ENCODE assay signal across 8 mouse cellular contexts in the genomic region with DNA sequence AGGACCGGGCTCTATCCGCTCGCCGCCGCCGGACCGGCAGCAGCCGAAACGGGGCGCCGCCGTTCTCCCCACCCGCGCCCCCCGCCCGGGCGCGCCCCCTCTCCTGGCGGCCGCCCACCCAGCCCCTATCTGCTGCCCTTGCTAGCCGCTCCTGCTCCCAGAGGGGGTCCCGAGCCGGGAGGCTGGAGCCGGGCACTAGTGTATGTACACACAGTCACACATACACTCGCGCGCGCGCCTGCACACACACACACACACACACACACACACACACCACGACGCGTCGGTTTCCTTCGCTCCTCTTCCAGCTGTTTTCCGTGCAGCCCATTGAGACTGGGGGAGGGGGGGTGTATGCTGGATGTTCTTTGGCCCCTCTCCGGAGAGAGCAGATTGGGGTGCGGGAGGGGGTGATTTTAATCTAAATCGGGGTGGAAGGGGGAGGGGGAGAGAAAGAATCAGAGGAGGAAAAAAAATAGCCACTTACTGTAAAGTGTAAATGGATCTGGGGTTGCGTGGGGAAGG. TPM values are rescaled to one million over a fixed set of nuclear protein-coding genes. Genes with fewer than 3 reads are reported as not detected.
A peak's percentile ranks its signal among the peaks of the same experiment; 100 is the strongest.
DNase-seq lines count a peak whose midpoint lies in the region; ATAC-seq and TF ChIP-seq lines count a peak whose summit lies in the region.

No protein-coding gene starts in this region.

- peak; percentile 64 to 65 for DNase-seq in cerebellum, adult 2 months
- DNase-seq in cerebellum, adult 11 months, result no peak
- peak; percentile 36 for DNase-seq in c-Kit-positive CD71-positive TER-119-negative erythroid progenitor cells, embryonic 14.5 days (ENCODE audit: low read depth)
- DNase-seq in gastrocnemius, adult 2 months, result peak; percentile 68
- no peak for DNase-seq in intestine, embryonic 14.5 days (ENCODE audit: low spot score)
- peak; percentile 53 for DNase-seq in liver
- peak; percentile 66 for DNase-seq in midbrain, postnatal 0 days (ENCODE audit: low spot score)

- peak overlapping the region; percentile 98 for H3K27ac ChIP-seq in cerebellum, adult 2 months (ENCODE audit: insufficient read depth, low read length)
- peak overlapping the region; percentile 99 for H3K27ac ChIP-seq in gastrocnemius, adult 2 months
- peak overlapping the region; percentile 91 for H3K27ac ChIP-seq in intestine, embryonic 14.5 days (ENCODE audit: low read depth)
- peak overlapping the region; percentile 95 for H3K27ac ChIP-seq in midbrain, postnatal 0 days (ENCODE audit: low read depth, low read length)
- H3K27ac ChIP-seq in stomach, embryonic 15.5 days, result peak overlapping the region; percentile 95

- TF ChIP-seq CTCF in cerebellum, adult 2 months (IDR thresholded peaks at IDR 0.05; ENCODE audit: borderline replicate concordance, insufficient read depth, low read depth, low read length), result no peak
- TF ChIP-seq CTCF in gastrocnemius, adult 2 months (IDR thresholded peaks at IDR 0.05), result no peak
- no peak for TF ChIP-seq CTCF in midbrain, postnatal 0 days (IDR thresholded peaks at IDR 0.05)

- H3K4me2 ChIP-seq in intestine, embryonic 14.5 days (ENCODE audit: low read length), result peak overlapping the region; percentile 86
- H3K4me2 ChIP-seq in midbrain, postnatal 0 days (ENCODE audit: low read depth, low read length, poor library complexity, severe bottlenecking), result peak overlapping the region; percentile 63
- H3K4me2 ChIP-seq in stomach, embryonic 15.5 days, result peak overlapping the region; percentile 77

- no peaks in the 10 kb centered on the region; the same call in 1 of the 2 replicates for H3K4me1 ChIP-seq in cerebellum, adult 2 months (ENCODE audit: control insufficient read depth, insufficient read depth, low read length)
- peaks cover 23% of the 10 kb centered on the region for H3K4me1 ChIP-seq in intestine, embryonic 14.5 days (replicated peaks; ENCODE audit: control insufficient read depth, insufficient read depth, low read length)
- no peaks in the 10 kb centered on the region for H3K4me1 ChIP-seq in midbrain, postnatal 0 days (ENCODE audit: insufficient read depth, low read length)
- peaks cover 23% of the 10 kb centered on the region for H3K4me1 ChIP-seq in stomach, embryonic 15.5 days

- no peaks in the 10 kb centered on the region for H3K27me3 ChIP-seq in cerebellum, adult 2 months (ENCODE audit: control insufficient read depth, insufficient read depth, low read length)
- 0 out of 2 replicates have a peak, but pooled peaks cover 4% of the 10 kb centered on the region for H3K27me3 ChIP-seq in intestine, embryonic 14.5 days (replicated peaks; ENCODE audit: control insufficient read depth, insufficient read depth, low read length)
- no peaks in the 10 kb centered on the region for H3K27me3 ChIP-seq in midbrain, postnatal 0 days (ENCODE audit: insufficient read depth, low read length)
- no peaks in the 10 kb centered on the region for H3K27me3 ChIP-seq in stomach, embryonic 15.5 days (replicated peaks)

- peak overlapping the region; percentile 82 for H3K9ac ChIP-seq in intestine, embryonic 14.5 days (ENCODE audit: low read length)
- H3K9ac ChIP-seq in midbrain, postnatal 0 days (replicated peaks; ENCODE audit: low read length, poor library complexity, severe bottlenecking), result peak overlapping the region; percentile 96
- peak overlapping the region; percentile 70 for H3K9ac ChIP-seq in stomach, embryonic 15.5 days

- no peaks in the 10 kb centered on the region for H3K36me3 ChIP-seq in intestine, embryonic 14.5 days (ENCODE audit: control insufficient read depth, insufficient read depth, low read length)
- no peaks in the 10 kb centered on the region for H3K36me3 ChIP-seq in midbrain, postnatal 0 days (ENCODE audit: insufficient read depth, low read length)
- no peaks in the 10 kb centered on the region for H3K36me3 ChIP-seq in stomach, embryonic 15.5 days

- intact Hi-C loops in gastrocnemius, adult 2 months (cut with DNase I), result loop anchor here (5.0 to 10.0 kb wide), 4 partner anchors 140 to 392 kb away; no protein-coding TSS in a partner anchor

- peak overlapping the region; percentile 76 for H3K4me3 ChIP-seq in cerebellum, adult 2 months (replicated peaks; ENCODE audit: insufficient read depth, low read depth, low read length)
- H3K4me3 ChIP-seq in gastrocnemius, adult 2 months, result peak overlapping the region; percentile 80
- peak overlapping the region; percentile 69 for H3K4me3 ChIP-seq in intestine, embryonic 14.5 days (ENCODE audit: low read depth, low read length)
- peak overlapping the region; percentile 93 for H3K4me3 ChIP-seq in midbrain, postnatal 0 days (ENCODE audit: low read depth, low read length)
- H3K4me3 ChIP-seq in stomach, embryonic 15.5 days (replicated peaks), result peak overlapping the region; percentile 84

- no peak for TF ChIP-seq POLR2A in cerebellum, adult 2 months (IDR thresholded peaks at IDR 0.05; ENCODE audit: borderline replicate concordance, insufficient read depth, low read length)

- H3K9me3 ChIP-seq in intestine, embryonic 14.5 days (ENCODE audit: control insufficient read depth, low read length), result no peaks in the 10 kb centered on the region
- no peaks in the 10 kb centered on the region for H3K9me3 ChIP-seq in midbrain, postnatal 0 days (ENCODE audit: low read length)
- H3K9me3 ChIP-seq in stomach, embryonic 15.5 days, result no peaks in the 10 kb centered on the region

- WGBS in cerebellum, adult 2 months, result under 1% methylated on average over 38 of the region's 39 CpGs
- 1% methylated on average over 31 of the region's 39 CpGs for WGBS in intestine, embryonic 14.5 days
- WGBS in midbrain, postnatal 0 days, result 2% methylated on average over 15 of the region's 39 CpGs
- 1% methylated on average over 31 of the region's 39 CpGs for WGBS in stomach, embryonic 15.5 days

- peak; percentile 28 for ATAC-seq in intestine, embryonic 14.5 days (replicated peaks; ENCODE audit: low FRiP score, low TSS enrichment, low read depth)
- ATAC-seq in midbrain, postnatal 0 days (ENCODE audit: low FRiP score), result peak; percentile 72
- peak; percentile 20 for ATAC-seq in stomach, embryonic 15.5 days (ENCODE audit: insufficient read depth, low FRiP score, low read depth)

RNA-seq across cellular contexts. Expression of gene Atxn1, which starts 0.4 kb away (rescaled TPM):
- polyA plus RNA-seq in cerebellum, adult 2 months (2012; rRNA removed), result 16.9 TPM in 2 replicates
- total RNA-seq in gastrocnemius, adult 2 months (2021), result 10 to 100 TPM; 40.4 to 56.3 TPM
- 4.8 and 5.4 TPM in 2 replicates for polyA plus RNA-seq in intestine, embryonic 14.5 days (2014; fragmentation: Nextera tagmentation; extraction: Ambion mirVana)
- 26.6 and 31.4 TPM in 2 replicates for total RNA-seq in midbrain, postnatal 0 days (2014; rRNA removed)
- 9.3 and 12.0 TPM in 2 replicates for polyA plus RNA-seq in midbrain, postnatal 0 days (2015; fragmentation: Nextera tagmentation; extraction: Ambion mirVana)
- 7.1 and 8.5 TPM in 2 replicates for polyA plus RNA-seq in stomach, embryonic 15.5 days (2015; fragmentation: Nextera tagmentation; extraction: Ambion mirVana)

Comparison
In these comparisons a context has a peak if more than half of its experiments do, and no peak if none do; other contexts are left out.
1. DNase-seq: peak in cerebellum, adult 2 months (2 of 2), c-Kit-positive CD71-positive TER-119-negative erythroid progenitor cells, embryonic 14.5 days (single experiment), gastrocnemius, adult 2 months (single experiment), liver (single experiment) and midbrain, postnatal 0 days (single experiment); none in cerebellum, adult 11 months (single experiment) and intestine, embryonic 14.5 days (single experiment).
2. ATAC-seq: peak in every context shown above with its lines; median percentile 72 in midbrain, postnatal 0 days; 28 in intestine, embryonic 14.5 days; 20 in stomach, embryonic 15.5 days.
3. Peak in every context shown above with its lines, with median percentiles within 50 percentile points of each other: H3K27ac ChIP-seq, H3K4me3 ChIP-seq, H3K4me2 ChIP-seq and H3K9ac ChIP-seq.